Mouse (Mus musculus) forelimb bud, embryonic 11.5 days (tissue): Measurements from ENCODE around the gene Chp1.
"Not testable (repeated sequence)": the region's sequence is repeated elsewhere in the genome, so short reads cannot be mapped to it uniquely, and the experiment has no call there.

Experiments
- DNase-seq: peaks from one replicate; pipeline ENCODE4 v3.0.0-alpha.2; 2012; ENCODE audit warnings: low read depth, low spot score

Chp1 gene

DNA sequence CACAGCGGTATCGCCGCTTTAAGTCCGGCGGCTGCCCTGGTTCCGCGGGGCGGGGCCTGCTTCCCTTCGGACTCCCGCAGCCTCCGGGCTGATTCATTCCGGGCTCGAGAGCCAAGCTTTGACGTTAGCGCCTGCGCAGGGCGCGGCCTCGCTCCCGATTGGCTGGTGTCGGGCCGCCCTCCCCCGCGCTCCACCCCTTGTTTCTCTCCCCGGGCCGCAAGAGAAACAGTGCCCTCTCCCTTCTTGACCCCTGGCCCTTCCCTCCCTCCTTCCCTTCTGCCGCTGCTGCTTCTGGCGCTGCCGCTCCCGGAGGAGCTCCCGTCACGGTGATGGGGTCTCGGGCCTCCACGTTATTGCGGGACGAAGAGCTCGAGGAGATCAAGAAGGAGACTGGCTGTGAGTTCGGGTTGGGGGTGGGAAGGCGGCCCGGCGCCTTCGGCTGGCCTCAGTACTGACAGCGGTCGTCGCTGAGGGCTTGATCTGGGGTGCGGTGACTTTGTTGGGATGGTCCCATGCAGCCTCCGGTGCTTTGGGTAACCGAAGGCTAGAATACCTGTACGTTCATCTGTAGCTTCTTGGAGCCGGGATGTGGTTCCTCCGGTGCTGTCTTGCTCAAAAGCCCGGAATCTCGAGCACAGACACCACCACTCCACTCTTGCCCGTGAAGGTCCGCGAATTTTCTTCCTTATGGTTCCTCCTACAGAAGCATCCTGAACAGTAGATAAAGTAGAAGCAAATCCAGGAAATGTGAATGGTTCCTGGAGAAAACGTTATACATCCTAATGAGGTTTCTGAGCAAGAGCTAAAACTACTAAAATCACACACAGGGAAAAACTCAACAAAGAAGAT is at the start of gene Chp1, which contains the start of gene Exd1:
Chp1 (plus strand) TSS at position 176 of the 849 bp plus-strand sequence.
Exd1 (minus strand) TSS at position 106 of the 849 bp plus-strand sequence.
- DNase-seq: peak; percentile 98

GRCm38 (mm10) chr2:119498859-119499258 is 48.6 kb upstream of the Chp1 start:
- DNase-seq: no peak

GRCm38 (mm10) chr2:119500965-119501652 is 46.4 kb upstream of the Chp1 start:
- no peak for DNase-seq

DNA sequence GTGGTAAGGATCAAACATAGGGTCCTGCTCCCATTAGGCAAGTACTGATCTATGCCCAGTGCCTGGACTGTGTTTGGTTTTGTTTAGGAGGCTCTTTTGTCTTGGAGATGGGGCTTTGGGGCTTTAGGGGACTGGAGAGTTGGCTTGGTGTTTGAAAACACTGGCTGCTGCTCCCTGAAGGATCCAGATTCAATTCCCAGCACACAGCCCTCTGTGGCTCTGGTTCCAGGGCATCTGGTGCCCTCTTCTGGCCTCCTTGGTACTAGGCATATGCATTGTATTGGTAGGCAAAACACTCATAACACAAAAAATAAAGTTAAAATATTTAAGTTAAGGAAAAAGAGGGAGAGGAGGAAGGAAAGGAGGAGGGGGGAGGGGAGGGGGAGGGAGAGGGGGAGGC is 40.4 kb upstream of the Chp1 start:
- no peak for DNase-seq

DNA sequence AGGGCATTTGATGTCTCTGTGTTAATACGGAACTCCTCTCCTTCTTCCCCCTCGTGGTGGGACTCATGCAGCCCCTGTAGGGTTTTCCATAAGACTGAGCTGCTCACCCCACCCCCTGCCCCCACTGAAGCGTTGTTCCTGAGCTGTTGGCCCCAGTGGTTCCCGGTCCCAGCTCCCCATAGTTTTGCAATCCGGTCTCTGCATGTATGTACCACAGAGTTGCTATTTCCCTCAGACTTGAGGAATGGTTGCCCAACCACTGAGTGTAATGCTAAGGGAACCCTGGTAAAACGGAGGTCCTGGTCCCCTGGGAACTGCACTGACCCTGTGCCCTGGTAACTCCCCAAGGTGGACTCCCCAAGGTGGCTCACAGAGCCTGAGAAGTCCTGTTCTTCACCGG is 39.0 kb upstream of the Chp1 start:
- DNase-seq: not testable (repeated sequence)

DNA sequence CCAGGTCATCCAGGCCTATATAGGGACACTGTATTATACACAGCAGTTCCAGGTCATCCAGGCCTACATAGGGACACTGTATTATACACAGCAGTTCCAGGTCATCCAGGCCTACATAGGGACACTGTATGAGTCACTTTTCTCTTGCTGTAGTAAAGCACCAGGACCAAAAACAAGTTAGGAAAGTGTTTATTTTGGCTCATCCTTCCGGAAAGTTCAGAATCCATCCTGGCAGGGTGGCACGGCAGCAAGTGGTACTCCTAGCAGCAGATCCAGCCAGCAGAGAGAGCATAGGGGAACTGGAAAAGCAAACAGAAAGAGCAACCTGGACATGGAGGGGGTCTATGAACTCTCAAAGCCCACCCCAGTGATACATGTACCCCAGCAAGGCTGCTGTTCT is 36.6 kb upstream of the Chp1 start:
- DNase-seq: no peak

DNA sequence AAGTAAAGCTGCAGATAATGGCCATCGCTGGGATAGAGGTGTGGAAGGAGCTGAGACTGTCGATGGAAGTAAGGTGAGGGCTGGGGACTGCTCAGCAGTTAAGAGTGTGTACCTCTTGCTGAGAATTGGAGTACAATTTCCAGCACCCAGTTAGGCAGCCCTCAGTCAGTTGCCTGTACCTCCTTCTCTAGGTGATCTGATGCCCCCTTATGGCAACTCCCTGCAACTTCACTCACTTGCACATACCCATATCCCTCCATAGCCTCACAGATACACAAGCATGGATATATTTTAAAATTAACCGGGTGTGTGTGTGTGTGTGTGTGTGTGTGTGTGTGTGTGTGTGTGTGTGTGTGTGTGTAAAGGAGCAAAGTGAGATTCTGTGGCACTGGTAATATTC is 35.2 kb upstream of the Chp1 start:
- DNase-seq: no peak

- DNase-seq: no peak
Measured at GRCm38 (mm10) chr2:119514026-119514522, 33.4 kb upstream of the Chp1 start.

GRCm38 (mm10) chr2:119516811-119517210 is 30.7 kb upstream of the Chp1 start:
- no peak for DNase-seq

GRCm38 (mm10) chr2:119520550-119520949 is 26.9 kb upstream of the Chp1 start:
- no peak for DNase-seq

- DNase-seq: no peak
Measured at GRCm38 (mm10) chr2:119523836-119524235, 23.7 kb upstream of the Chp1 start.

- DNase-seq: no peak
Measured at GRCm38 (mm10) chr2:119525422-119525821, 22.1 kb upstream of the Chp1 start.

GRCm38 (mm10) chr2:119538802-119539201 is 8.7 kb upstream of the Chp1 start:
- DNase-seq: no peak

GRCm38 (mm10) chr2:119542106-119542505 is 5.4 kb upstream of the Chp1 start:
- peak; percentile 26 for DNase-seq

GRCm38 (mm10) chr2:119543656-119544055 is 3.8 kb upstream of the Chp1 start:
- DNase-seq: no peak

DNA sequence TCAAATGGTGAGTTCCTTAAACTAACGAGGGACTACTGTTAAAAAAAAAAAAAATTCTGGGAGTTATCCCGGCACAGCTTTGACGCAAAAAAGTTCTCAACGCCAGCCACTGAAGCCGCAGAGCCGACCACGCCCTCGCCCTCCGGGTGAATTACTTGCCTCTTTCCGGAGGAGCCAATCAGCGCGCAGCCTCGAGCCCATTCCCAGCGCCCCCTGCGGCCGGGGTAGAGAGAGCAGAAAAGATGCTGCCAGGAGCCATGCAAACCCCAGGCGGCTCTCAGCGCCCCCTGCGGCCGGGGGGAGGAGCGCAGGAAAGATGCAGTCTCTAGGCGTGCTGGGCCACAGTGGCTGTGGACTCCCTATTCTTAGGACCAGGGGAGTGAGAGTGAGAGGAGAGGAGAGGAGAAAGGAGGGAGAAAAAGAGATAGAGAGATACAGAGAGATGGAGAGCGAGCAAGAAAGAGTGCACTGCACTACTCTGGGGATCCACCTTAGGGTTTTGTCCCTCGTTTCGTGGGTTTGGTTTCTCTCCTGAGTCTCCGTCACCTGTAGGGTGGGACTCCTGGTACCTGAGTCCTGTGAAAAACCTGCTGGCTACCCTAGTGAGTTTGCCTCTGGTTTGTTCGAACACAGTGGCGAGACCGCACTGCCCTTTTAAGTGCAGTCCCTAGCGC is 512 bp upstream of the Chp1 start:
- DNase-seq: peak; percentile 85

DNA sequence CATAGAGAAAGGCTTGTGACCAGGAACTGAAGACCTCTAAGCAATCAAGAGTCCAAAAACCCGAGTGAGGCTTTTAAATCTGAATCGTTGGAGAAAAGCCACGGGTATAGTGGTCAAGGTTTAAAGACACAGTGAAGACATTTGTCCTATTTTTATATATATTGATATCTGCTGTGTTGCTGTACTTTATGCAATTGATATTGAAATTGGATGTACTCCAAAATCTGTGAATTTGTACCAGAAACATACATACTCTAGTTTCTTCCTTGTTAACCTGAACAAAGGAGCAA is 819 bp downstream of the Chp1 start:
- no peak for DNase-seq

GRCm38 (mm10) chr2:119548691-119549090 is 1.2 kb downstream of the Chp1 start:
- no peak for DNase-seq

DNA sequence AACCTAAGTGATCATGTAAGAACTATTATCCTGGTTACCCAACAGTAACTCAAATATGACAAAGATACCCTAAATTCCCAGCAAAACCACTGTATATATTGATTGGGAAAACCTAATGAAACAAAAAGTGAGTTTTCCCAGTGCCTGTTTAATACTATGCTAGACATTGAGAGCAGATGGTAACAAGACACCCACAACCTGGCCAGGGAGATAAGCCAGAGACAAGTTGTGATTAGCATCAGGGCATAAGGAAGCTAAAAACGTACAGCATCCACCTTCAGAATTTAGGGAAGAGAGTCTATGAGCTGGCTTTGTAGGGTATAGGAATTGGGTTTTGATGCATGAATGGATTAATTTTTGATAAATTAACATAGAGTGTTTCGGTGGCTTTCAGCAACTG is 2.2 kb downstream of the Chp1 start:
- no peak for DNase-seq

- DNase-seq: no peak
Measured at GRCm38 (mm10) chr2:119558039-119558438, 10.5 kb downstream of the Chp1 start.

DNA sequence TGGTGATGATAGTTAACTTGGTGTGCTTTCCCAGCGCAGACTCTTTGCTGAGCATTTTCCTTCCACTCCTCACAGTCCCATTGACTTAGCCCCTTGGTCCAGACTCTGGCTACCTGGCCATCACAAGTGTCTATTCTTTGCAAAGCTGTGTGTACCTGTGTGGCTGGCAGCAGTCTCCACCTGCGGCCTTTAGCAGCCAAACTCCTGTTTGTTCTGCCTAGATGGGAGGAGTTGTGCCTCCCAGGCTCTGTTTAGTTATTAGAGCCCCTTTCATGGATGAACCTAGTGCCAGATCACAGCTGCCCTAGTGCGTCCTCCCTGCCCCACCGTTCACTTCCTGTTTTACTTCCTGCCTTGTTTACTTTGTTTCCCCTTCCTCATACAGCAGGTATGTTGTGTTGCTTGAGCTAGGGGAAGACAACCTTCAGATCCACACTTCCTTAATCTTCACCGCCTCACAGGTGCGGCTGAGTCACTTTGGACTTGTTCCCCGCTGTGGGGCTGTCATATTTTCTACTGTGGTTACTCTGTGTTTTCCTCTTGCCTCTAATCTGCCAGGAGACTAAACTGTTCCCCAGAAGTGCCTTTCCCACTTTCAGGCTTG is 11.3 kb downstream of the Chp1 start:
- DNase-seq: no peak

DNA sequence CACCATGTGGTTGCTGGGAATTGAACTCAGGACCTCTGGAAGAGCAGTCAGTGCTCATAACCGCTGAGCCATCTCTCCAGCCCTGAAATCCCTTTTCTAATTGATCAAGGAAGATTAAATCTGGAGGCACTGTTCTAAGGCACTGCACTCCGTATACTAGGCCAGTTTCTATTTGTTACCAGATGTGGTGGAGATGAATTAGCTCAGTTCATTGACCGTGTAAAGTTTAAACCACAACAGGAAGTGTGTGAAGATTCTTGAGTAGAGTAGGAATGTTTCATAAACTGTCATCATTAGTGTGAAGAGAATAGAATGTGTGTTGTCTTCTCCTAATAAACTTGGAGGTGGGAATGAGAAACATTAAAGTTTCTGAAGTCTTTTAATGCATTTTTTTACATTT is 14.3 kb downstream of the Chp1 start:
- DNase-seq: no peak
